Mouse (Mus musculus) left cerebral cortex, postnatal 10 days (tissue): ENCODE results near the gene Abcb8. TPM values are rescaled to one million over a fixed set of nuclear protein-coding genes. Genes with fewer than 3 reads are reported as not detected.

Experiments
- DNase-seq, 2 experiments: peaks; one replicate each; pipeline ENCODE4 v3.0.0; 2021 to 2022; ENCODE audit warnings: low spot score in 2 of 2, mixed read lengths in 1 of 2; ENCODE audit errors: extremely low spot score in 1 of 2
- intact Hi-C: fragments of 180-260 bp; cut with DNase I; formaldehyde crosslinking; loops from one replicate; pipeline ENCODE4 v1.15.1; 2025
- total RNA-seq, 2 experiments: library from RNA; stranded (reverse); gene quantifications; 2 replicates each; pipeline ENCODE4 v1.2.3; 2021

Abcb8 gene
- total RNA-seq, 2 experiments from 2014 or later, result 53.3 to 56.0 TPM

DNA sequence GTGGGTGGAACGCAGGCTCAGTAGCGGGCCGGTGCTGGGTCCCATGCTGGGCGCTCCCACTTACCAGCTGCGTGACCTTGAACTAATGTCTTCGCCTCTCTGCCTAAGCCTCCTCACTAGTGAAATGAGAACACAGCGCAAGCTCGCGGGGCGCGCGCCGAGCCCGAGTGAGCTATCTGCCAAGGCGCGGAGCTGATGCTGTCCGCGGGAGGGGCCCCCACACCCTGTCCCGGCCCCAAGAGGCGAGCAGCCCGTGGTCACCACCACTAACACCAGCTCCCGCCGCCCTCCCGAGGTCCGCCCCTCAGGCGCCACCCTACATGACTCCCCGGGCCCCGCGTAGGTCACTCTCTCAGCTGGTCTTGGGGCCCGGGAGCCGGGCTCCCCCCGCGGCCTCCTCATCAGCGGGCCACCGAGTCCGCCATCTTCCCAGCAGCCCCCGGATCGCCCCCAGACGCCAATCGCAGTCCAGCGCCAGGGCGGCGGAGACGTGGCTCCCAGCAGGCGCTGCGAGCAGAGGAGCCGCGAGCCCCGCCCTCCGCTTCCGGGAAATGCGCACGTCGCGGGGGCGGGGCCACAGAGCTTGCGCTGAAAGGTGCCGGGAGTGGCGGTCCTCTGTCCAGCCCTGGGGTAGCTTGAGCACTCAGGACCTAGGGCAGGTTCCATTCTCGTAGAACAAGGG, 51.4 kb downstream of the Abcb8 start, which contains the start of gene Fastk:
Gene Fastk, minus strand, starts transcription at position 542 of the 682 bp plus-strand sequence.
- peak; percentile 86 to 97 for DNase-seq
- intact Hi-C loops, result loop anchor here (2.0 kb wide), 1 partner anchor 20 kb away; no protein-coding TSS in a partner anchor

DNA sequence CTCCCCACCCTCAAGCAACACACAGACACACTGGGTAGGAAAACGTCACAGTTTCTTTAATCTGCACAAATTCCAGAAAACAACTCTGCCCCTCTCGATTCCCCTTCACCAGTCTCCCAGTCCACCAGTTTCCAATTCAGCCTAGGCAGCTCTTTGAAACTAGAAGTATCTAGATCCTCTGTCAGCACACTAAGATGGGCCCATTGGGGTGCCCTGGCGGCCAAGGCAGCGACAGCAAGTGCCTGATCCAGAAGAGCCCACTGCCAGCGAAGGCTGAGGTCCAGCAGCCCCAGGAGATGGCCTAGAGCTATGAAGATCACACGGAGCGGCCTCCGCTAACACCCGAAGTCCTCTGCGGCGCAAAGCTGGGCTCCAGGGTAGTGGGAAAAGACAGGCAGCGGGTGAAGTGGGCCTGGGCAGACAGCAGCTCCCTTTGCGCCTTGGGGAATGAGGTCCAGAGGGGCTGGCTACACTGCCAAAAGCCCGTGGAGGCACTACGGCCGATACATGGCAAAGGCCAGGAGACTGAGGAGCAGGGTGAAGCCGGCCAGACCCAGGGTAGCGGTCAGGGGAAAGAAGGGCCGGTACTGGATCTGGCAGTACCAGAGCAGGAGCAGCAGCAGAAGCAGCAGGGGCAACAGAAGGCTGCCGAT, 52.1 kb downstream of the Abcb8 start:
- intact Hi-C loops, result loop anchor here (2.0 kb wide), 1 partner anchor 21 kb away; no protein-coding TSS in a partner anchor
- no peak for DNase-seq

GRCm38 (mm10) chr5:24446630-24447029, 53.2 kb downstream of the Abcb8 start:
- intact Hi-C loops, result no loop called here
- peak in 1 of 2 experiments; percentile 29 for DNase-seq

- DNase-seq, result peak; percentile 76 to 88
- intact Hi-C loops, result no loop called here
These were observed 54.3 kb downstream of the Abcb8 start, which contains the start of gene Tmub1 for GRCm38 (mm10) chr5:24447624-24448298. TSS of gene Tmub1 (minus strand) at chr5:24447854.

GRCm38 (mm10) chr5:24451264-24452029, 58.0 kb downstream of the Abcb8 start:
- intact Hi-C loops, result loop anchor here (2.0 kb wide), 1 partner anchor 19 kb away; no protein-coding TSS in a partner anchor

DNA sequence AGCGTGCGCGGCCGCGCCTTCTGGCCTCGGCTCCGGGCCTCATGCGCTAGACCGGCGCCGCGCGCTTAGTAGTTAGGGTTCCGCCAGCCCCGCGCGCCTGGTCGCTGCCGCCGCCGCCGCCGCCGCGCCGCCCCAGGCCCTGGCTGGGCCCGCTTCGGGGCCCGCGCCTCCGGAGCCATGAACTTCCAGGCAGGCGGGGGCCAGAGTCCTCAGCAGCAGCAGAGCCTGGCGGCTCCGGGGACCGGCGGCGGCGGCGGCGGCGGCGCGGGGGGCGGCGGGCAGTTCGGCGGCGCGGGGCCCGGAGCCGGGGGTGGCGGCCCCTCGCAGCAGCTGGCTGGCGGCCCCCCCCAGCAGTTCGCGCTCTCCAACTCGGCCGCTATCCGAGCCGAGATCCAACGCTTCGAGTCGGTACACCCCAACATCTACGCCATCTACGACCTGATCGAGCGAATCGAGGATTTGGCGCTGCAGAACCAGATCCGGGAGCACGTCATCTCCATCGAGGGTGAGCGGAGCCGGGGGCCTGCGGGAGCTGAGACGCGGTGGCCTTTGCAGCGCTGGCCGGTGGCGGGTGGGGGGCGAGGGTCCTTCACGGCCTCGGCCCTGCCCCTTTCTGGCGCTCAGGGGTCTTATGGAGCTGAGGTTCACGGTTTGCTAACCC, 58.7 kb downstream of the Abcb8 start, which contains the start of gene Agap3:
Gene Agap3, plus strand, starts transcription at position 148 of the 661 bp plus-strand sequence.
- intact Hi-C loops, result loop anchor here (2.0 kb wide), 1 partner anchor 19 kb away; no protein-coding TSS in a partner anchor
- peak in 1 of 2 experiments; percentile 64 for DNase-seq

More at GRCm38 (mm10) chr5:24451264-24452029, 58.0 kb downstream of the Abcb8 start:
- peak; percentile 81 to 95 for DNase-seq

- DNase-seq, result no peak
- intact Hi-C loops, result loop anchor here (2.0 kb wide), 1 partner anchor 18 kb away; no protein-coding TSS in a partner anchor
These were observed 59.3 kb downstream of the Abcb8 start for GRCm38 (mm10) chr5:24452691-24453233.

DNA sequence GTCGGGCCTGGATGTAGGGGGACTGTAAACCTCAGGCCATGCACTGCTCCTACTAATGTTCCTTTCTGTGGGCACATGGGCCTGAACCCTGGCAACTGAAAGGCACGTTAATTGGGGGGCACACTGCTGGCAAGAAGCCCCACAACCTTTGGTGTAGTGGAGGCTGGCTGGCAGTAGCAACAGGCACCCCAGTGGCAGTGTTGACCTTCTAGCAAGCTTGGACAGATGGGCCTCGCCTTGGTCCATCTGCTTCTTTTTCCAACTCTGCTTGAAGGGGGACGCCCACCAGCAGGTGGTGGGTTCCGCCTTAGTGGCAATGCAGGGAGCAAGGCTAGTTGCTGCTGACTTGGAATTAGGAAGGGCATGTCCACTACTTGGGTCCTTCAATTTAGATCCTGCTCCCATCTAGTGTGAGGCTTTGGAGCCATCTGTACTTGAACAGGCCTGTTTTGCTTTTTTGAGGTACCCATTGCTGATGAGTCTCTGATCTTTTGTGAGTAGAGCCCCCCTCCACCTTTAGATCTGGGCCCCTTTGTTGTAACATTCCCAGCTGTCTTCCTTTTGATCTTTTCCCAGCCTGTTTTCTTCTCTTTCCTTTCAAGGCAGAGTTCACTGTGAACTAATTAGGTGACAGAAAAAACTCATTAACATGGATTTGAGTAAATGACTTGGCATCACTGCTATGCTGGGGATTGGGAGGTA, 60.0 kb downstream of the Abcb8 start:
- intact Hi-C loops, result loop anchor here (2.0 kb wide), 1 partner anchor 17 kb away; no protein-coding TSS in a partner anchor
- no peak for DNase-seq

- DNase-seq, result no peak
- intact Hi-C loops, result loop anchor here (2.0 kb wide), 1 partner anchor 17 kb away; no protein-coding TSS in a partner anchor
These were observed 60.5 kb downstream of the Abcb8 start for GRCm38 (mm10) chr5:24453985-24454303.

DNA sequence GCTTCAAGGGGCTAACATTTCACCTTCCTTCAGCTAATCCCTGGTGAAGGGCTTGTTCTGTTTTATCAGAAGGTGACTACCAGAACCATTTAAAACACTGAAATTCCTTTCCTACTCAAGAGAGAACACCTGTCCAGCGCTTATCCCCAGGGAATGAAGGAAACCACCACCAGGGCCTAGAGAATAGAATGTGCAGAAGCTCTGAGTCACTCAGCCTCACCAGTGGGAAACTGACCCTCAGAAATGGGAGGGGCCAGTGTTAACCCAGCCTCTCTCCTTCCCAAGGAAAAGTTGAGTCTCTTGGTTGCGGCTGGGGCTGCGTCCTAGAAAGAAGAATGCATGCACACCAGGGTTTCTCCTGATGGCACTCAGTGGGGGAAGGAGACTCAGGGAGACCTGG, 61.6 kb downstream of the Abcb8 start:
- no peak for DNase-seq
- intact Hi-C loops, result no loop called here

- DNase-seq, result no peak
- intact Hi-C loops, result no loop called here
These were observed 62.1 kb downstream of the Abcb8 start for GRCm38 (mm10) chr5:24455613-24456012.

Other genes with a start within 250 kb of the Abcb8 start
- gene Nupl2, start 228.7 kb upstream of the Abcb8 start, total RNA-seq, result 10 to 100 TPM; 11.2 to 11.8 TPM
- 10 to 100 TPM; 17.0 to 19.3 TPM for gene Kcnh2, start 42.1 kb upstream of the Abcb8 start, total RNA-seq
- 10 to 100 TPM in 1 of 2 experiments, 1 to 10 TPM in 1; 8.8 to 10.1 TPM for gene Nos3, start 28.9 kb upstream of the Abcb8 start, total RNA-seq
- 1 to 10 TPM; 3.9 to 4.7 TPM for gene Atg9b, start 1.5 kb upstream of the Abcb8 start, total RNA-seq
- under 1 TPM in 1 of 2 experiments, not detected in 1; 0.19 TPM for gene Asic3, start 19.7 kb downstream of the Abcb8 start, total RNA-seq
- 100 to 1,000 TPM; 148 to 150 TPM for gene Cdk5, start 29.9 kb downstream of the Abcb8 start, total RNA-seq
- gene Slc4a2, start 30.2 kb downstream of the Abcb8 start, total RNA-seq, result 10 to 100 TPM; 24.6 to 27.6 TPM
- 100 to 1,000 TPM in 1 of 2 experiments, 10 to 100 TPM in 1; 96.6 to 105 TPM for gene Fastk, start 51.6 kb downstream of the Abcb8 start, total RNA-seq
- gene Tmub1, start 54.2 kb downstream of the Abcb8 start, total RNA-seq, result 10 to 100 TPM; 29.1 to 29.4 TPM
- 100 to 1,000 TPM; 488 to 490 TPM for gene Agap3, start 58.5 kb downstream of the Abcb8 start, total RNA-seq
- under 1 TPM; 0.18 to 0.26 TPM for gene Gbx1, start 133.5 kb downstream of the Abcb8 start, total RNA-seq
- under 1 TPM; 0.24 to 0.45 TPM for gene Asb10, start 147.3 kb downstream of the Abcb8 start, total RNA-seq
- not detected for gene 4931409K22Rik, start 163.1 kb downstream of the Abcb8 start, total RNA-seq
- gene Abcf2, start 183.8 kb downstream of the Abcb8 start, total RNA-seq, result 10 to 100 TPM; 56.0 to 58.9 TPM
- gene Chpf2, start 193.1 kb downstream of the Abcb8 start, total RNA-seq, result 10 to 100 TPM; 55.9 to 59.7 TPM
- gene Smarcd3, start 230.7 kb downstream of the Abcb8 start, total RNA-seq, result 100 to 1,000 TPM; 125 to 134 TPM